Mouse (Mus musculus) kidney, embryonic 14.5 days (tissue): ENCODE data around the gene Tex46. TPM values are rescaled to one million over a fixed set of nuclear protein-coding genes. Genes with fewer than 3 reads are reported as not detected.

Experiments
- ATAC-seq: fragments of 200-750 bp; cut with Nextera tagmentation; 2 replicates; pipeline ENCODE4 v1.8.0; 2017; ENCODE audit warnings: moderate number of reproducible peaks, mild to moderate bottlenecking, moderate TSS enrichment, moderate library complexity; ENCODE audit not compliant: low FRiP score, low TSS enrichment
- H3K27ac ChIP-seq: fragments of 300-500 bp; sonication (generic); 2 replicates; pipeline ENCODE4 v1.5.1; 2014; ENCODE audit warnings: low read depth, mild to moderate bottlenecking, low read length, moderate library complexity, mixed read lengths
- H3K27me3 ChIP-seq: fragments of 300-500 bp; sonication (generic); 2 replicates; pipeline ENCODE4 v1.6.1; 2014; ENCODE audit warnings: mild to moderate bottlenecking, low read length; ENCODE audit not compliant: control insufficient read depth, insufficient read depth
- H3K36me3 ChIP-seq: fragments of 300-500 bp; sonication (generic); 2 replicates; pipeline ENCODE4 v1.6.1; 2014; ENCODE audit warnings: low read length, mixed read lengths; ENCODE audit not compliant: control insufficient read depth, insufficient read depth
- H3K4me1 ChIP-seq: fragments of 300-500 bp; sonication (generic); 2 replicates; pipeline ENCODE4 v1.6.1; 2014; ENCODE audit warnings: low read length, mixed read lengths; ENCODE audit not compliant: control insufficient read depth, insufficient read depth
- H3K4me2 ChIP-seq: fragments of 300-500 bp; sonication (generic); replicated peaks from 2 replicates; pipeline ENCODE4 v1.6.1; 2014; ENCODE audit warnings: low read depth, mild to moderate bottlenecking, low read length
- H3K4me3 ChIP-seq: fragments of 300-500 bp; sonication (generic); 2 replicates; pipeline ENCODE4 v1.5.1; 2014; ENCODE audit warnings: mild to moderate bottlenecking, low read length
- H3K9ac ChIP-seq: fragments of 300-500 bp; sonication (generic); 2 replicates; pipeline ENCODE4 v1.6.1; 2014; ENCODE audit warnings: low read depth, mild to moderate bottlenecking, low read length, moderate library complexity
- H3K9me3 ChIP-seq: fragments of 300-500 bp; sonication (generic); 2 replicates; pipeline ENCODE4 v1.6.1; 2016; ENCODE audit warnings: low read length; ENCODE audit not compliant: control insufficient read depth
- WGBS: fragments of 180-500 bp; shearing (Covaris S2); extraction: QIAGEN DNeasy Blood & Tissue Kit; methylation state at CpG from one replicate; pipeline ENCODE4 v1.1.7; 2014; 5-methylcytosine and 5-hydroxymethylcytosine counted together
- polyA plus RNA-seq: library from polyadenylated mRNA; unstranded; fragments of >200 nt; fragmentation: Nextera tagmentation; extraction: Ambion mirVana; gene quantifications from 2 replicates; pipeline ENCODE4 v1.2.1, GENCODE M21; 2014

Tex46 gene
- polyA plus RNA-seq, 1 experiment from 2014 or later, result not detected

DNA sequence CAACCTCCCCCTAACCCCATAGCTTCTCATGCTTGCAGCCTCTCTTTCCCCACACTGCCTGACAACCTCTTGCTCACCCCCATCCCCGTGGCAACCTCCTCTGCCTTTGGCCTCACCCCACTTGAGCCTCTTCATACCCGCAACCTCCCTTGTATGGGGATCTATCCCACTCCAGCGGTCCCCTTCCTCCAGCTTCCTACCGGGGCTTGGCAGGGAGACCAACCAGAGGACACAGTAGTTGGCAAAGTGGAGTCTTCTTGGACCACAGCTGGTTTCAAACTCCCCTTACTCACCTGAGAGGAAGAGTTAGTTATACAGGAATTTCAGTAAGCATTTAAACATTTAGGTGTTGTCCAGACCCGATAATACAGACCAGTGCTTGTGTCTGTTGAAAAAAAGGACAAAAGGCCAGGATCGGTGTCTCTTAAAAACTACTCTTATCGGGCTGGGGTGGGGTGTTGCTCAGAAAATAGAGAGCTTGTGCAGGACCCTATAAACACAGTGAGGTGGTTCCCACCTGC lies 28.1 kb downstream of the Tex46 start:
- Histone ChIP-seq H3K9ac (peak overlapping the region; percentile 59; the same call in 1 of the 2 replicates), H3K27me3 (peaks cover 26% of the 10 kb centered on the region), H3K4me3 (peak overlapping the region; percentile 50; the same call in 1 of the 2 replicates), H3K27ac (no peak overlapping the region), H3K36me3 (no peaks in the 10 kb centered on the region), H3K4me2 (peak overlapping the region; percentile 95), H3K4me1 (peaks cover 10% of the 10 kb centered on the region; the same call in 1 of the 2 replicates), H3K9me3 (no peaks in the 10 kb centered on the region)
- peak; percentile 20; the same call in 1 of the 2 replicates for ATAC-seq
- WGBS, result 33% methylated on average over 7 of the region's 7 CpGs

DNA sequence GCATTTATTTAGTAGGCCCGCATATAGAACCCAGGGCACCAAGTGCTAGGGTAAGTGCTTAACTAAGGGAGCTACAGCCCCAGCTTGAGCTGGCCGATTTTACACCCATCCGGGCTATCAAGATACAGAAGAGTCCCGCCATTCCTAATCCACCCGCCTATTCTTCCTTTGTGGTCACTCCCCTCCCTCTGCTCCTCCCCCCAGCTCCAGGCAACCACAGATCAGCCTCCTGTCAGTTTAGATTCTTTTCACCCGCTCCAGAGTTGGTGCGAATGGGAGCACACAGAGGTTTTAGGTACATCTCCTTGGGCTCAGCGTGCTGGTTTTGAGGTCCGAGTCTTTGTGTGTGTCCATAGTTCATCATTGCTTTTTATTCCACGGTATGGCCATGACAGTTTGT lies 28.7 kb downstream of the Tex46 start:
- peaks cover 26% of the 10 kb centered on the region for H3K27me3 ChIP-seq

DNA sequence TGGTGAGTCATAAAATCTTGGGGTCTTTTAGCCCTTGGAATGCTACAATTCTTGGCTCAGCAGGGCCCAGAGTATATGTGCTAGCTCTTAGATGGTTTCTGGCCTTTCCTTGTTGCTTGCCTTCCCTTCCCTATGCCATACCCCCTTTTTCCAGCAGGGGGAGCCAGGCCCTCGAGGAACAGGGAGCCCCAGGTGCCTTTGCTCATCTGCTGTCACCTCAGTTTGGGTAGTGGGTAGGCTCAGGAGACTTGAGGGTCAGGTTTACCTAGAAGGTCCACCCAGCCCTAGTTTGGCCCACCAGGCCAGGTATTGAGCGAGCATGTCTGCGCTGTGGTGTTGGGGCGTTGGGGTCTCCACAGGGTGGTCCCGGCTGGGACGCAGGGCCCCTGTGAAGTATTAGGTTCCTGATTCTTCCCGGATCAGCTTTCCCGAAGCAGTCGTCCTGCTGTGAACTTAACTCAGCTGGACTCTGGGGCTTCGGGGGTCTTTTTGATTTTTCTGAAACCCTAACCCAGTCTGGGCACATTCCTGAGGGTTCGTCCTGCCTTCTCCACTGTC lies 38.8 kb downstream of the Tex46 start:
- 4% methylated on average over 11 of the region's 11 CpGs for WGBS
- peaks cover 8% of the 10 kb centered on the region for H3K4me1 ChIP-seq
- H3K4me2 ChIP-seq, result peak overlapping the region; percentile 44
- no peaks in the 10 kb centered on the region for H3K27me3 ChIP-seq
- no peaks in the 10 kb centered on the region for H3K36me3 ChIP-seq
- peaks cover 4% of the 10 kb centered on the region; the same call in 1 of the 2 replicates for H3K9me3 ChIP-seq
- H3K27ac ChIP-seq, result peak overlapping the region; percentile 49; the same call in 1 of the 2 replicates
- H3K4me3 ChIP-seq, result peak overlapping the region; percentile 3; the same call in 1 of the 2 replicates
- H3K9ac ChIP-seq, result no peak overlapping the region
- peak; percentile 67 for ATAC-seq

More for the DNA sequence above, 28.7 kb downstream of the Tex46 start:
- Histone ChIP-seq H3K9ac (no peak overlapping the region), H3K4me1 (peaks cover 10% of the 10 kb centered on the region; the same call in 1 of the 2 replicates), H3K27ac (no peak overlapping the region), H3K36me3 (no peaks in the 10 kb centered on the region), H3K9me3 (no peaks in the 10 kb centered on the region), H3K4me2 (peak overlapping the region; percentile 32), H3K4me3 (peak overlapping the region; percentile 13; the same call in 1 of the 2 replicates)
- peak; percentile 41; the same call in 1 of the 2 replicates for ATAC-seq
- 8% methylated on average over 10 of the region's 10 CpGs for WGBS

DNA sequence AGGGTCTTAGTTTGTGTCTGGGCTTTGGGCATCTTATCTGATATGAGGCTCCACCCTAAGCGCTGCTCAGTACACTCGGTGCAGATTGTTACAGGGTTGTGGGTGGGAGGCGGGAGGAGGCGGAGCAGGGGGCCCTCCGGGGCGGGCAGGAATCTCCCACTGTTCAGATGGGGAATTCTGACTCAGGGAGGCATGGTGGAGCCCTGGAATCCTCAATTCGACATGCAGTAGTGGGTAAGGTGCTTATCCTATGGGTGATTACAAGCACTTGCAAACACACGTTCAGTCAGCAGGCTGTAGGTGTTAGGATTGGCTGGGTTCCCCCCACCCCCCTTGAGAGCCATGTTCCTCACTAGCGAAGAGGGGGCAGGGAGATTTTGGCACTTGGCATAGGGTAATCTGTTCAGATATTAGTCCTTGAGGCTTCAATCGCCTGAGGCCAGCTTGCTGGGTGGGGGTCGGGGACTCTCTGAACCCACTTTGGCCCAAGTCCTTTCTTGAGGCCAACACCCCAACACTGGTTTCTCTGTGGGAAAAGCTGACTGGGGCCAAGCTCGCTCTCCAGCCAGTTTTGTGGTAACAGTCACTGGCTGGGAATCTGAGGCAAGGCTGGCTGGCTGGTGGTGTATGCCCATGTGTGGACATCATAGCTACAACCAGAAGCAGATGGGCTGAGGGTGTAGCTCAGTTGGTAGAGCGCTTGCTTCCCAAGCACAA lies 39.4 kb downstream of the Tex46 start:
- no peaks in the 10 kb centered on the region for H3K27me3 ChIP-seq
- peak overlapping the region; percentile 44 for H3K4me2 ChIP-seq
- peaks cover 8% of the 10 kb centered on the region for H3K4me1 ChIP-seq
- no peak overlapping the region for H3K4me3 ChIP-seq
- no peak overlapping the region for H3K9ac ChIP-seq
- 34% methylated on average over 13 of the region's 13 CpGs for WGBS
- no peaks in the 10 kb centered on the region for H3K36me3 ChIP-seq
- ATAC-seq, result peak; percentile 86
- peak overlapping the region; percentile 49; the same call in 1 of the 2 replicates for H3K27ac ChIP-seq
- peaks cover 4% of the 10 kb centered on the region; the same call in 1 of the 2 replicates for H3K9me3 ChIP-seq

DNA sequence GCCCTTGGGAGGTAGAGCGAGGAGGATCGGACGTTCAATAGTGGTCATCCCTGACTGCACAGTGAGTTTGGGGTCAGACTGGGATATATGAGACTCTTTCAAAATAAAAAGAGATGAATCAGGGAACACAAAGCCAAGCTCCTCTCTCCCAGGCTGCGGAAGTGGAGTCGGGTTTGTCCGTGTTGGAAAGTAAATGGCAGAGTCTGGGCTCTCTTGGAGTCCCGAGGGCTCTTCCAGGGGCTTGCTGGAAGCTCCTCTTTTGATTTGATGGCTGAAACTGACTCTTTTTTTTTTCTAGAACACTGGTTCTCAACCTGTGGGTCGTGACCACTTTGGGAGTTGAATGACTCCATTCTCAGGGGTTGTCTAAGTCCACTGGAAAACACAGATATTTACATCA lies 40.0 kb downstream of the Tex46 start:
- Histone ChIP-seq H3K4me1 (peaks cover 8% of the 10 kb centered on the region), H3K27ac (no peak overlapping the region; the same call in 1 of the 2 replicates), H3K4me3 (no peak overlapping the region), H3K36me3 (0 out of 2 replicates have a peak, but pooled peaks cover under 1% of the 10 kb centered on the region), H3K9ac (no peak overlapping the region), H3K4me2 (no peak overlapping the region), H3K9me3 (peaks cover 4% of the 10 kb centered on the region; the same call in 1 of the 2 replicates), H3K27me3 (no peaks in the 10 kb centered on the region)
- WGBS, result 46% methylated on average over 8 of the region's 8 CpGs
- peak; percentile 30; the same call in 1 of the 2 replicates for ATAC-seq

DNA sequence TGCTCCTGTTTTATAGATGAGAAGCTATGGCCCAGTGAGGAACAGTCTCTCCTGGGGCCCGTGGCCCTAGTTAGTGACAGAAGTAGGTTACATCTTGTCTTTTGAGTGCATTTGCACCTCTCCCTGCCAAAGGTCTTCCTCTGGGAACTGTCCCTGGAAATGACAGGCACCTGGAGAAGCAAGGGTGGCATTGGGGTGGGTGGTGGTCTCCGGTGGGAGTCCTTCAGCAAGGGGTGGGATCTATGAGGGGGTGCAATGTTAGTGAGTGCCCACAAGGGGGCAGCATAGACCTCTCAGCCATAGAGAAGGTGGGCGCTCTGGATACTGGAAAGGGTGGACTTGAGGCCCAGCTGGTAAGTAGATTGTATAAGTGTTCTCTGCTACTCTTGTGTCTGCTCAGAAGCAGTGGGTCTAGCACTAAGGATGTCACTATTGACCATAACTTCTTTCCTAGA lies 41.1 kb downstream of the Tex46 start:
- Histone ChIP-seq H3K4me1 (peaks cover 8% of the 10 kb centered on the region), H3K9me3 (peaks cover 4% of the 10 kb centered on the region; the same call in 1 of the 2 replicates), H3K4me3 (no peak overlapping the region), H3K36me3 (peaks cover 3% of the 10 kb centered on the region; the same call in 1 of the 2 replicates), H3K9ac (no peak overlapping the region), H3K27me3 (no peaks in the 10 kb centered on the region), H3K4me2 (no peak overlapping the region), H3K27ac (no peak overlapping the region)
- 0 out of 2 replicates have a peak, but pooled peaks have one; percentile 14 for ATAC-seq
- WGBS, result 60% methylated on average over 3 of the region's 3 CpGs

DNA sequence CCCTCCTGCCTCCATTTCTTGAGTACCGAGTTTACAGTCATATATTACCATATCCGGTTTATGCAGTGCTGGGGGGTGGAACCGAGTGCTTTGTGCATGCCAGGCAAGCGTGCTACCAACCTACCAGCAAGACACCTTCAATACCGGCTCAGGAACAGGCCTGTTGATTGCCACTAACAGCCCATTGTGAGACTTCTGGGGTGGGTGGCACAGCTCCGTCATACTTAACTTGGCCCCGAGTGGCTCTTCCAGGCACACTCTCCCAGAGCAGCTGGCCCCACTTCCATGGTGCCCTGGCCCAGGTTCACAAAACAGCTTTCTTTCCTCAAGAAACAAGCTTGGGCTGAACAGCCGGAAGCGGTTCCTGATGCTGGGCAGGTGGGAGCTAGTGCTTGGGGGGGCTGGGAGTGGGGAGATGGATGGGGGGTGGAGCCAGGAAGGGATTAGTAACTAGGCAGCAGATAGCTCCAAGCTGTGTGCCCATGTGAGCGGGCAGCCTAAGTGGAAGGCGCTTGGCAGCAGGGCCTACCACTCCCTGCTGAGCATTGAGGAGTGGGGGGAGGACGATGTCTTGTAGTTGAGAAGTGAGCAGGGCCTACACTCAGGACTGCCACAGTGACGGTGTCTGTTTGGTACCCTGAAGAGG lies 41.8 kb downstream of the Tex46 start:
- Histone ChIP-seq H3K4me1 (peaks cover 8% of the 10 kb centered on the region), H3K9ac (no peak overlapping the region), H3K9me3 (peaks cover 2% of the 10 kb centered on the region; the same call in 1 of the 2 replicates), H3K36me3 (peaks cover 10% of the 10 kb centered on the region; the same call in 1 of the 2 replicates), H3K4me3 (no peak overlapping the region), H3K27ac (no peak overlapping the region), H3K4me2 (no peak overlapping the region), H3K27me3 (no peaks in the 10 kb centered on the region)
- WGBS, result 82% methylated on average over 13 of the region's 13 CpGs
- ATAC-seq, result no peak

DNA sequence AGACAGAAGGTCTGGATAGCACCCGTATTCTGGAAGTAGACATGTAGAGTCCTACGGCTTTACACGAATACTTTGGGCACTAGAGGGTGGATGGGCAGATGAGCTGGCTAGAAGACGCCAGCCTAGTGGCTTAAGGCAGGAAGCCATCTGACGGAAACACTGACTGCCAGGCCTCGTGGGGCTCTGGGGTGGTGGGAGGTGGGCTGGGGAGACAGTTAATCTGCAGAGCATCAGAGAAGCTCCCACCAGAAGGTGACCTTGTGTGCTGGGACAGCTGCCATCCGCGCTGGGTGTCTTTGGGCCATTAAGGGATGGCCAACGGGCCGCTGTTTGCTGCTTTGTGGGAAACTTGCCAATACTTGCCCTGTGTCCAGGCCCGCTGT lies 42.3 kb downstream of the Tex46 start:
- WGBS, result 88% methylated on average over 11 of the region's 11 CpGs
- no peak overlapping the region for H3K27ac ChIP-seq
- H3K27me3 ChIP-seq, result no peaks in the 10 kb centered on the region
- peaks cover 8% of the 10 kb centered on the region for H3K4me1 ChIP-seq
- no peaks in the 10 kb centered on the region for H3K9me3 ChIP-seq
- peaks cover 14% of the 10 kb centered on the region; the same call in 1 of the 2 replicates for H3K36me3 ChIP-seq
- no peak for ATAC-seq
- H3K4me3 ChIP-seq, result no peak overlapping the region
- H3K4me2 ChIP-seq, result no peak overlapping the region
- H3K9ac ChIP-seq, result no peak overlapping the region
